Mouse (Mus musculus): Measurements from ENCODE around the gene Pcnx. TPM values are rescaled to one million over a fixed set of nuclear protein-coding genes. Genes with fewer than 3 reads are reported as not detected.

Pcnx gene
- polyA plus RNA-seq, 1 experiment from 2014 or later = 9.6 TPM

GRCm38 (mm10) chr12:81904456-81904855 is 44.6 kb downstream of the Pcnx start:
- no peak overlapping the region for H3K4me3 ChIP-seq (ENCODE audit: low read depth, low read length)
- H3K4me2 ChIP-seq (ENCODE audit: low read length) = no peak overlapping the region
- ATAC-seq (no peak), DNase-seq (ENCODE audit: low spot score) (no peak)
- no peak overlapping the region for H3K9ac ChIP-seq (ENCODE audit: low read length)
- no peak overlapping the region for H3K27ac ChIP-seq (ENCODE audit: low read depth, low read length)
- H3K4me1 ChIP-seq (ENCODE audit: control insufficient read depth, insufficient read depth, low read length) = no peaks in the 10 kb centered on the region
- H3K27me3 ChIP-seq (replicated peaks; ENCODE audit: control insufficient read depth, insufficient read depth, low read length) = no peaks in the 10 kb centered on the region
- H3K36me3 ChIP-seq (ENCODE audit: control insufficient read depth, insufficient read depth, low read length) = peaks cover 7% of the 10 kb centered on the region; the same call in 1 of the 2 replicates
- WGBS = 88% methylated on average over 2 of the region's 2 CpGs
- no peaks in the 10 kb centered on the region for H3K9me3 ChIP-seq (replicated peaks; ENCODE audit: control insufficient read depth, low read length)

- no peak overlapping the region for H3K9ac ChIP-seq (ENCODE audit: low read length)
- peaks cover 7% of the 10 kb centered on the region; the same call in 1 of the 2 replicates for H3K36me3 ChIP-seq (ENCODE audit: control insufficient read depth, insufficient read depth, low read length)
- no peak for DNase-seq (ENCODE audit: low spot score)
- H3K9me3 ChIP-seq (replicated peaks; ENCODE audit: control insufficient read depth, low read length) = no peaks in the 10 kb centered on the region
- no peaks in the 10 kb centered on the region for H3K27me3 ChIP-seq (replicated peaks; ENCODE audit: control insufficient read depth, insufficient read depth, low read length)
- ATAC-seq = no peak
- H3K27ac ChIP-seq (ENCODE audit: low read depth, low read length) = no peak overlapping the region
- 97% methylated on average over 2 of the region's 2 CpGs for WGBS
- H3K4me3 ChIP-seq (ENCODE audit: low read depth, low read length) = no peak overlapping the region
- no peaks in the 10 kb centered on the region for H3K4me1 ChIP-seq (ENCODE audit: control insufficient read depth, insufficient read depth, low read length)
- H3K4me2 ChIP-seq (ENCODE audit: low read length) = no peak overlapping the region
Measured at GRCm38 (mm10) chr12:81905865-81906264, 46.0 kb downstream of the Pcnx start.

- DNase-seq (ENCODE audit: low spot score) (no peak), ATAC-seq (no peak)
- H3K4me2 ChIP-seq (ENCODE audit: low read length) = no peak overlapping the region
- H3K9me3 ChIP-seq (replicated peaks; ENCODE audit: control insufficient read depth, low read length) = no peaks in the 10 kb centered on the region
- H3K36me3 ChIP-seq (ENCODE audit: control insufficient read depth, insufficient read depth, low read length) = peaks cover 7% of the 10 kb centered on the region; the same call in 1 of the 2 replicates
- H3K27ac ChIP-seq (ENCODE audit: low read depth, low read length) = no peak overlapping the region
- H3K9ac ChIP-seq (ENCODE audit: low read length) = no peak overlapping the region
- WGBS = 61% methylated on average over 4 of the region's 4 CpGs
- H3K4me3 ChIP-seq (ENCODE audit: low read depth, low read length) = no peak overlapping the region
- no peaks in the 10 kb centered on the region for H3K4me1 ChIP-seq (ENCODE audit: control insufficient read depth, insufficient read depth, low read length)
- no peaks in the 10 kb centered on the region for H3K27me3 ChIP-seq (replicated peaks; ENCODE audit: control insufficient read depth, insufficient read depth, low read length)
Measured at GRCm38 (mm10) chr12:81907741-81908357, 48.0 kb downstream of the Pcnx start.

GRCm38 (mm10) chr12:81910439-81910838 is 50.6 kb downstream of the Pcnx start:
- no peak overlapping the region for H3K4me2 ChIP-seq (ENCODE audit: low read length)
- H3K36me3 ChIP-seq (ENCODE audit: control insufficient read depth, insufficient read depth, low read length) = peaks cover 11% of the 10 kb centered on the region; the same call in 1 of the 2 replicates
- no peak overlapping the region for H3K27ac ChIP-seq (ENCODE audit: low read depth, low read length)
- no peak overlapping the region for H3K4me3 ChIP-seq (ENCODE audit: low read depth, low read length)
- no peaks in the 10 kb centered on the region for H3K27me3 ChIP-seq (replicated peaks; ENCODE audit: control insufficient read depth, insufficient read depth, low read length)
- WGBS = 81% methylated on average over 5 of the region's 5 CpGs
- no peaks in the 10 kb centered on the region for H3K9me3 ChIP-seq (replicated peaks; ENCODE audit: control insufficient read depth, low read length)
- H3K4me1 ChIP-seq (ENCODE audit: control insufficient read depth, insufficient read depth, low read length) = no peaks in the 10 kb centered on the region
- H3K9ac ChIP-seq (ENCODE audit: low read length) = no peak overlapping the region
- ATAC-seq = no peak
- no peak for DNase-seq (ENCODE audit: low spot score)

- Histone ChIP-seq H3K4me2 (ENCODE audit: low read length) (no peak overlapping the region), H3K36me3 (ENCODE audit: control insufficient read depth, insufficient read depth, low read length) (peaks cover 32% of the 10 kb centered on the region), H3K4me1 (ENCODE audit: control insufficient read depth, insufficient read depth, low read length) (no peaks in the 10 kb centered on the region), H3K27ac (ENCODE audit: low read depth, low read length) (no peak overlapping the region), H3K4me3 (ENCODE audit: low read depth, low read length) (no peak overlapping the region), H3K27me3 (replicated peaks; ENCODE audit: control insufficient read depth, insufficient read depth, low read length) (no peaks in the 10 kb centered on the region), H3K9ac (ENCODE audit: low read length) (no peak overlapping the region), H3K9me3 (replicated peaks; ENCODE audit: control insufficient read depth, low read length) (no peaks in the 10 kb centered on the region)
- peak; percentile 82 for DNase-seq (ENCODE audit: low spot score)
- WGBS = 60% methylated on average over 2 of the region's 2 CpGs
- peak; percentile 72 for ATAC-seq
Measured at GRCm38 (mm10) chr12:81915176-81915950, 55.5 kb downstream of the Pcnx start.

- ATAC-seq = no peak
- WGBS = 92% methylated on average over 12 of the region's 12 CpGs
Measured at GRCm38 (mm10) chr12:81918346-81918745, 58.5 kb downstream of the Pcnx start.

GRCm38 (mm10) chr12:81918886-81919285 is 59.1 kb downstream of the Pcnx start:
- DNase-seq (ENCODE audit: low spot score) (no peak), ATAC-seq (no peak)
- no peak overlapping the region for H3K9ac ChIP-seq (ENCODE audit: low read length)
- H3K4me3 ChIP-seq (ENCODE audit: low read depth, low read length) = no peak overlapping the region
- H3K4me1 ChIP-seq (ENCODE audit: control insufficient read depth, insufficient read depth, low read length) = no peaks in the 10 kb centered on the region
- no peak overlapping the region for H3K27ac ChIP-seq (ENCODE audit: low read depth, low read length)
- H3K27me3 ChIP-seq (replicated peaks; ENCODE audit: control insufficient read depth, insufficient read depth, low read length) = no peaks in the 10 kb centered on the region
- H3K4me2 ChIP-seq (ENCODE audit: low read length) = no peak overlapping the region
- 93% methylated on average over 14 of the region's 14 CpGs for WGBS
- H3K9me3 ChIP-seq (replicated peaks; ENCODE audit: control insufficient read depth, low read length) = no peaks in the 10 kb centered on the region
- H3K36me3 ChIP-seq (ENCODE audit: control insufficient read depth, insufficient read depth, low read length) = peaks cover 28% of the 10 kb centered on the region

More at GRCm38 (mm10) chr12:81918346-81918745, 58.5 kb downstream of the Pcnx start:
- DNase-seq (ENCODE audit: low spot score) = no peak
- Histone ChIP-seq H3K9me3 (replicated peaks; ENCODE audit: control insufficient read depth, low read length) (no peaks in the 10 kb centered on the region), H3K4me3 (ENCODE audit: low read depth, low read length) (no peak overlapping the region), H3K9ac (ENCODE audit: low read length) (no peak overlapping the region), H3K36me3 (ENCODE audit: control insufficient read depth, insufficient read depth, low read length) (peaks cover 32% of the 10 kb centered on the region), H3K27me3 (replicated peaks; ENCODE audit: control insufficient read depth, insufficient read depth, low read length) (no peaks in the 10 kb centered on the region), H3K4me1 (ENCODE audit: control insufficient read depth, insufficient read depth, low read length) (no peaks in the 10 kb centered on the region), H3K4me2 (ENCODE audit: low read length) (no peak overlapping the region), H3K27ac (ENCODE audit: low read depth, low read length) (no peak overlapping the region)

GRCm38 (mm10) chr12:81920027-81920426 is 60.2 kb downstream of the Pcnx start:
- H3K36me3 ChIP-seq (ENCODE audit: control insufficient read depth, insufficient read depth, low read length) = peaks cover 28% of the 10 kb centered on the region
- no peak for DNase-seq (ENCODE audit: low spot score)
- no peak overlapping the region for H3K4me2 ChIP-seq (ENCODE audit: low read length)
- no peaks in the 10 kb centered on the region for H3K9me3 ChIP-seq (replicated peaks; ENCODE audit: control insufficient read depth, low read length)
- no peak overlapping the region for H3K4me3 ChIP-seq (ENCODE audit: low read depth, low read length)
- 89% methylated on average over 10 of the region's 10 CpGs for WGBS
- no peaks in the 10 kb centered on the region for H3K27me3 ChIP-seq (replicated peaks; ENCODE audit: control insufficient read depth, insufficient read depth, low read length)
- no peak overlapping the region for H3K9ac ChIP-seq (ENCODE audit: low read length)
- no peaks in the 10 kb centered on the region for H3K4me1 ChIP-seq (ENCODE audit: control insufficient read depth, insufficient read depth, low read length)
- no peak overlapping the region for H3K27ac ChIP-seq (ENCODE audit: low read depth, low read length)
- ATAC-seq = no peak

- no peak for DNase-seq (ENCODE audit: low spot score)
Measured at GRCm38 (mm10) chr12:81920614-81921013, 60.8 kb downstream of the Pcnx start.

More at GRCm38 (mm10) chr12:81920614-81921013, 60.8 kb downstream of the Pcnx start:
- H3K27me3 ChIP-seq (replicated peaks; ENCODE audit: control insufficient read depth, insufficient read depth, low read length) = no peaks in the 10 kb centered on the region
- peaks cover 28% of the 10 kb centered on the region for H3K36me3 ChIP-seq (ENCODE audit: control insufficient read depth, insufficient read depth, low read length)
- 85% methylated on average over 2 of the region's 2 CpGs for WGBS
- H3K4me2 ChIP-seq (ENCODE audit: low read length) = no peak overlapping the region
- ATAC-seq = no peak
- H3K27ac ChIP-seq (ENCODE audit: low read depth, low read length) = no peak overlapping the region
- no peaks in the 10 kb centered on the region for H3K4me1 ChIP-seq (ENCODE audit: control insufficient read depth, insufficient read depth, low read length)
- H3K9ac ChIP-seq (ENCODE audit: low read length) = no peak overlapping the region
- no peak overlapping the region for H3K4me3 ChIP-seq (ENCODE audit: low read depth, low read length)
- H3K9me3 ChIP-seq (replicated peaks; ENCODE audit: control insufficient read depth, low read length) = no peaks in the 10 kb centered on the region
